Mouse (Mus musculus): ENCODE data around the gene Crybb1. TPM values are rescaled to one million over a fixed set of nuclear protein-coding genes. Genes with fewer than 3 reads are reported as not detected.

Gene Crybb1
- polyA plus RNA-seq, 1 experiment from 2014 or later, result 0.73 TPM

DNA sequence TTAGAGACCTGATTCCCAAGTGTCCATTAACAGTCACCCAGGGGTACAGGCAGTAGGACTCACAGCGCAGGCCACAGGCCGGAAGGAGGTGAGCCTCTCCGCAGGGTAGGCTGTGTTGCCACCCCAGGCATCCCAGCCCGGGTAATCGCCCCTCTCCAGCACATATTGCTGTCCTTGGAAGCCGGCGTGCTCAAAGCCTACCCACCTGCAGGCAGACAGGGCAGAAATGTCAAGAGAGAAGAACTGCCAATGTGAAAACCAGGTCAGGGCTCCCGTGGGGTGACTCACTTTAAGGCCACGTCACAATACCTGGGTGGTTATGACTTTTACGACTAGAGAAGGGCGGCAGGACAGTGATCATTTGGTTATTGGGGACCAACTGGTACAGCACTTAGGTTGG lies 6.5 kb upstream of the Crybb1 start:
- Histone ChIP-seq H3K4me1 (replicated peaks; ENCODE audit: control insufficient read depth, insufficient read depth, low read length) (no peaks in the 10 kb centered on the region; the same call in 1 of the 2 replicates), H3K27ac (ENCODE audit: low read depth, low read length) (no peak overlapping the region), H3K9ac (ENCODE audit: low read length) (no peak overlapping the region), H3K9me3 (ENCODE audit: control insufficient read depth, low read length) (no peaks in the 10 kb centered on the region), H3K4me3 (ENCODE audit: low read depth, low read length) (no peak overlapping the region), H3K27me3 (ENCODE audit: control insufficient read depth, insufficient read depth, low read length) (no peaks in the 10 kb centered on the region), H3K4me2 (ENCODE audit: low read depth, low read length, severe bottlenecking) (no peak overlapping the region), H3K36me3 (ENCODE audit: control insufficient read depth, insufficient read depth, low read length) (no peaks in the 10 kb centered on the region)
- DNase-seq (ENCODE audit: low spot score) (no peak), ATAC-seq (replicated peaks; ENCODE audit: low FRiP score) (no peak)
- 84% methylated on average over 11 of the region's 11 CpGs for WGBS

DNA sequence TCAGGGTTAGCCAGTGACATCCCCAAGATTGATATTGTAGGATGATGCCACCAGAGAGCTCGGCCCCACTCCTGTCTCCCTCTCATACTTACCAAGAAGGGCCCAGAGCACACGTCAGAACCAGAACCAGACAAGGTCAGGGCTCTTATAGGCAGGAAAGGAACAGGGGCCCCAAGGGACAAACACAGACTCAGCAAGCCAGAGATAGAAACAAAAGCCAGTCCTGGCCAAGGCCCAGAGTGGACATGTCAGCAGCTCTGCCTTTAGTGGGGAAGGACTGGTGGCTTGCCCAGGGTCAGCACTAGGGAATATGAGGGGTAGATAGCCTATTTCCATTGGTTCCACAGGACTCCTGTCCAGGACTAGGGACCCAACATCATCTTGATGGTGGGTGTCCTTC lies 3.2 kb upstream of the Crybb1 start, which contains the start of gene Cryba4:
TSS of gene Cryba4 (minus strand) at position 119 of the 400 bp plus-strand sequence.
- ATAC-seq (replicated peaks; ENCODE audit: low FRiP score), result no peak
- H3K4me2 ChIP-seq (ENCODE audit: low read depth, low read length, severe bottlenecking), result no peak within 1 kb of the TSS

GRCm38 (mm10) chr5:112253169-112253568 lies 2.4 kb upstream of the Crybb1 start:
- Histone ChIP-seq H3K4me1 (replicated peaks; ENCODE audit: control insufficient read depth, insufficient read depth, low read length) (no peaks in the 10 kb centered on the region; the same call in 1 of the 2 replicates), H3K4me2 (ENCODE audit: low read depth, low read length, severe bottlenecking) (no peak overlapping the region), H3K4me3 (ENCODE audit: low read depth, low read length) (no peak overlapping the region), H3K27ac (ENCODE audit: low read depth, low read length) (no peak overlapping the region), H3K36me3 (ENCODE audit: control insufficient read depth, insufficient read depth, low read length) (no peaks in the 10 kb centered on the region), H3K9ac (ENCODE audit: low read length) (no peak overlapping the region; the same call in 1 of the 2 replicates), H3K9me3 (ENCODE audit: control insufficient read depth, low read length) (no peaks in the 10 kb centered on the region), H3K27me3 (ENCODE audit: control insufficient read depth, insufficient read depth, low read length) (no peaks in the 10 kb centered on the region)
- WGBS, result 7% methylated on average over 8 of the region's 8 CpGs
- DNase-seq (ENCODE audit: low spot score), result no peak
- ATAC-seq (replicated peaks; ENCODE audit: low FRiP score), result no peak

More for the DNA sequence above, 3.2 kb upstream of the Crybb1 start, which contains the start of gene Cryba4:
- no peak within 1 kb of the TSS for H3K4me3 ChIP-seq (ENCODE audit: low read depth, low read length)
- H3K27me3 ChIP-seq (ENCODE audit: control insufficient read depth, insufficient read depth, low read length), result no peaks in the 10 kb centered on the region
- H3K36me3 ChIP-seq (ENCODE audit: control insufficient read depth, insufficient read depth, low read length), result no peaks in the 10 kb centered on the region
- no peaks in the 10 kb centered on the region; the same call in 1 of the 2 replicates for H3K4me1 ChIP-seq (replicated peaks; ENCODE audit: control insufficient read depth, insufficient read depth, low read length)
- H3K9me3 ChIP-seq (ENCODE audit: control insufficient read depth, low read length), result no peaks in the 10 kb centered on the region
- H3K9ac ChIP-seq (ENCODE audit: low read length), result no peak within 1 kb of the TSS; the same call in 1 of the 2 replicates
- 86% methylated on average over 2 of the region's 2 CpGs for WGBS
- H3K27ac ChIP-seq (ENCODE audit: low read depth, low read length), result no peak within 1 kb of the TSS
- no peak for DNase-seq (ENCODE audit: low spot score)

DNA sequence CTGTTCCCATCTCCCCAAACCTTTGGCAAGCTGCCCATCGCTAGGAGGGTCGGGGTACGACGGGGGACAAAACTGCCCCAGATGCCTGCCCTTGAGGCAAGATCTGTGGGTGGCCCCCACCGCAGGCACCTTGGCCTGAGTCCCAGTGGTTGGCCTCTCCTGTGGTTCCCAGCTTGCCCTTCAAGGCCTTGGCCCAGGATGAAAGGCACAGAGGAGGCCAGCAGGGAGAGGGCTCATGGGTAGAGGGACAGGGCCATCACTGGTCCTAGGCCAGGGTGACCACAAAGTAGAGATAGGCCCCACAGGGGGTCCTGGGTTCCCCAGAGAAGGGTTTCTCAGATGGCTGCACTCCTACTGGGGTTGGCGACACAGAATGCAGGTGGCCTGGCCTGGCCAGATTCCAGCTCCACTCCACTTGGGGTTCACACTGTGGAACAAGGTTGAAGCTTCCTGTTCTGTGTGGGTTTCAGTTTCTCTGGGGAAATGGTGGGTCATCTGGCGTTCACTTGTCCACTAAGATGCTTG lies 1.3 kb upstream of the Crybb1 start:
- ATAC-seq (replicated peaks; ENCODE audit: low FRiP score), result no peak
- H3K36me3 ChIP-seq (ENCODE audit: control insufficient read depth, insufficient read depth, low read length), result no peaks in the 10 kb centered on the region
- H3K9ac ChIP-seq (ENCODE audit: low read length), result no peak overlapping the region
- no peaks in the 10 kb centered on the region for H3K9me3 ChIP-seq (ENCODE audit: control insufficient read depth, low read length)
- no peak overlapping the region for H3K4me3 ChIP-seq (ENCODE audit: low read depth, low read length)
- H3K4me2 ChIP-seq (ENCODE audit: low read depth, low read length, severe bottlenecking), result no peak overlapping the region
- DNase-seq (ENCODE audit: low spot score), result no peak
- no peaks in the 10 kb centered on the region; the same call in 1 of the 2 replicates for H3K4me1 ChIP-seq (replicated peaks; ENCODE audit: control insufficient read depth, insufficient read depth, low read length)
- WGBS, result 82% methylated on average over 7 of the region's 7 CpGs
- no peaks in the 10 kb centered on the region for H3K27me3 ChIP-seq (ENCODE audit: control insufficient read depth, insufficient read depth, low read length)
- no peak overlapping the region for H3K27ac ChIP-seq (ENCODE audit: low read depth, low read length)

DNA sequence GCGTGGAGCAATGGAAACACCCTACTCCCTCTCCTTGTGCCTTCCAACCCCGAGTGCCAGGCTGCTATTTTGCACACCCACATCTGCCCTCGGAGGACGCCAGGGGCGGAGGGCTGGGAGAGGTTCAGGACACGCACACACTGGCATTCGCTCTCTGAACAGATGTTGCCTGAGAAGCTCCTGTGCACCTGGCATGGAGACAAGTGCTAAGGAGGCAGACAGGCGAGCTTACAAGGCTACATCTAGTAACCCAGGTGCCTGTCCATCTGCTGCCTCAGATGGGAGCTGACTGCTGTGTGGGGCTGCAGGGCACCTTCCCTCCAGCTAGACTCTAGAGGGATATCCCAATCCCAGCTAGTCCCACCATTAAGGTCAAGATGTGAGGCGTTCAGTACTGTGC lies 842 bp downstream of the Crybb1 start:
- no peak overlapping the region for H3K27ac ChIP-seq (ENCODE audit: low read depth, low read length)
- no peaks in the 10 kb centered on the region for H3K36me3 ChIP-seq (ENCODE audit: control insufficient read depth, insufficient read depth, low read length)
- DNase-seq (ENCODE audit: low spot score) (no peak), ATAC-seq (replicated peaks; ENCODE audit: low FRiP score) (no peak)
- no peak overlapping the region for H3K4me3 ChIP-seq (ENCODE audit: low read depth, low read length)
- H3K4me1 ChIP-seq (replicated peaks; ENCODE audit: control insufficient read depth, insufficient read depth, low read length), result no peaks in the 10 kb centered on the region; the same call in 1 of the 2 replicates
- no peak overlapping the region for H3K4me2 ChIP-seq (ENCODE audit: low read depth, low read length, severe bottlenecking)
- no peak overlapping the region for H3K9ac ChIP-seq (ENCODE audit: low read length)
- H3K9me3 ChIP-seq (ENCODE audit: control insufficient read depth, low read length), result no peaks in the 10 kb centered on the region
- no peaks in the 10 kb centered on the region for H3K27me3 ChIP-seq (ENCODE audit: control insufficient read depth, insufficient read depth, low read length)
- WGBS, result 78% methylated on average over 9 of the region's 9 CpGs

DNA sequence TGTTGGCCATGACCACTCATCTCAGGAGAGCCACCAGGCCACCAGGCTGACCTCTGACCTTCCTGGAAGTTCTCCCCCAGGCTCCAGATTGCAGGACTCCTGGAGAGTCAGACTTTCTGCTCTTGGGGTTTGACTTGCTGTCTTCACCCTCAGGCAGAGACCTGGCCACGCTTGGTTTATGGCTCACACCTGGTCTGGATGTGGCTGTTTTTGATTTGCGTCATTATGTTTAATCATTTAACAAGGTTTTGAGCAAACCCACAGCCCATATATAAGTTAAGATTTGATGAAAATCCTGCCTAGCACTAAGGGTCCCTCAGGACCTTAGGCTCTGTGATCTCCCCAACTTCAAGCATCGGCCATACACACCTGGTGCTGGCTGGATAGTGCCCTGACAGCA lies 2.3 kb downstream of the Crybb1 start:
- H3K36me3 ChIP-seq (ENCODE audit: control insufficient read depth, insufficient read depth, low read length), result no peaks in the 10 kb centered on the region
- DNase-seq (ENCODE audit: low spot score), result no peak
- H3K4me3 ChIP-seq (ENCODE audit: low read depth, low read length), result no peak overlapping the region
- no peak for ATAC-seq (replicated peaks; ENCODE audit: low FRiP score)
- H3K27ac ChIP-seq (ENCODE audit: low read depth, low read length), result no peak overlapping the region
- WGBS, result 82% methylated on average over 3 of the region's 3 CpGs
- H3K4me1 ChIP-seq (replicated peaks; ENCODE audit: control insufficient read depth, insufficient read depth, low read length), result no peaks in the 10 kb centered on the region; the same call in 1 of the 2 replicates
- H3K27me3 ChIP-seq (ENCODE audit: control insufficient read depth, insufficient read depth, low read length), result no peaks in the 10 kb centered on the region
- H3K4me2 ChIP-seq (ENCODE audit: low read depth, low read length, severe bottlenecking), result no peak overlapping the region
- no peaks in the 10 kb centered on the region for H3K9me3 ChIP-seq (ENCODE audit: control insufficient read depth, low read length)
- no peak overlapping the region for H3K9ac ChIP-seq (ENCODE audit: low read length)

- H3K4me1 ChIP-seq (replicated peaks; ENCODE audit: control insufficient read depth, insufficient read depth, low read length), result no peaks in the 10 kb centered on the region
- H3K36me3 ChIP-seq (ENCODE audit: control insufficient read depth, insufficient read depth, low read length), result no peaks in the 10 kb centered on the region
- WGBS, result 84% methylated on average over 16 of the region's 16 CpGs
- ATAC-seq (replicated peaks; ENCODE audit: low FRiP score) (no peak), DNase-seq (ENCODE audit: low spot score) (no peak)
- no peak overlapping the region for H3K4me3 ChIP-seq (ENCODE audit: low read depth, low read length)
- no peak overlapping the region for H3K9ac ChIP-seq (ENCODE audit: low read length)
- no peaks in the 10 kb centered on the region for H3K27me3 ChIP-seq (ENCODE audit: control insufficient read depth, insufficient read depth, low read length)
- H3K4me2 ChIP-seq (ENCODE audit: low read depth, low read length, severe bottlenecking), result no peak overlapping the region
- no peak overlapping the region for H3K27ac ChIP-seq (ENCODE audit: low read depth, low read length)
- H3K9me3 ChIP-seq (ENCODE audit: control insufficient read depth, low read length), result no peaks in the 10 kb centered on the region
These were observed 4.4 kb downstream of the Crybb1 start for GRCm38 (mm10) chr5:112259862-112260650.

DNA sequence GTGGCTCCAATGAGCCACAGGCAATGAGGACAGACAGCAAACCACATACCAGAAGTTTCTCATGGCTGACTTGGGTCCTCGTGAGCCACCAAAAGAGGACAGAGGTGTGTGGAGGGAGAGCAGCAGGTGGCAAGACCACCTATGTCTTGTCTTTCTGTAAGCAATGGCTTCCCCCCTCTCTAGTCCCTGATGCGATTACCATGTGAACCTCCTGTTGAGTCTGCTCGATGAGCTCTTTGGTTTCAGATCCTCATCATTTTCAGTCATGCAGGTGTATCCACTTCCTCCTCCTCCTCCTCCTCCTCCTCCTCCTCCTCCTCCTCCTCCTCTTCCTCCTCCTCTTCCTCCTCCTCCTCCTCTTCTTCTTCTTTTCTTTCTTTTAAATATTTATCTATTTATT lies 5.2 kb downstream of the Crybb1 start:
- 82% methylated on average over 3 of the region's 3 CpGs for WGBS
- H3K27ac ChIP-seq (ENCODE audit: low read depth, low read length), result no peak overlapping the region
- no peaks in the 10 kb centered on the region for H3K27me3 ChIP-seq (ENCODE audit: control insufficient read depth, insufficient read depth, low read length)
- DNase-seq (ENCODE audit: low spot score) (no peak), ATAC-seq (replicated peaks; ENCODE audit: low FRiP score) (no peak)
- no peaks in the 10 kb centered on the region; the same call in 1 of the 2 replicates for H3K4me1 ChIP-seq (replicated peaks; ENCODE audit: control insufficient read depth, insufficient read depth, low read length)
- H3K4me3 ChIP-seq (ENCODE audit: low read depth, low read length), result no peak overlapping the region
- no peak overlapping the region for H3K4me2 ChIP-seq (ENCODE audit: low read depth, low read length, severe bottlenecking)
- H3K36me3 ChIP-seq (ENCODE audit: control insufficient read depth, insufficient read depth, low read length), result no peaks in the 10 kb centered on the region
- no peaks in the 10 kb centered on the region for H3K9me3 ChIP-seq (ENCODE audit: control insufficient read depth, low read length)
- H3K9ac ChIP-seq (ENCODE audit: low read length), result no peak overlapping the region

Data from forebrain, embryonic 11.5 days (tissue).